Mouse (Mus musculus) right cerebral cortex, adult 2 months (tissue): Measurements from ENCODE around the gene Glb1.
A peak's percentile ranks its signal among the peaks of the same experiment; 100 is the strongest.
"Not testable (repeated sequence)": the region's sequence is repeated elsewhere in the genome, so short reads cannot be mapped to it uniquely, and the experiment has no call there.

ENCODE experiments used
- DNase-seq, 2 experiments: peaks; one replicate each; pipeline ENCODE4 v3.0.0; 2021 to 2022; ENCODE audit warnings: low spot score in 2 of 2

Gene Glb1

GRCm38 (mm10) chr9:114501111-114501510, 100.2 kb downstream of the Glb1 start:
- no peak for DNase-seq

- DNase-seq = no peak
Observed at GRCm38 (mm10) chr9:114501913-114502312, 101.0 kb downstream of the Glb1 start.

- DNase-seq = no peak
Observed at GRCm38 (mm10) chr9:114502711-114503427, 102.0 kb downstream of the Glb1 start.

GRCm38 (mm10) chr9:114504816-114505215, 103.9 kb downstream of the Glb1 start, which contains the start of gene Ccr4:
TSS of gene Ccr4 (minus strand) at chr9:114504916.
- DNase-seq = no peak

GRCm38 (mm10) chr9:114506564-114506963, 105.7 kb downstream of the Glb1 start:
- no peak for DNase-seq

GRCm38 (mm10) chr9:114507421-114507820, 106.5 kb downstream of the Glb1 start:
- no peak for DNase-seq

- DNase-seq = no peak
Observed at GRCm38 (mm10) chr9:114509785-114510184, 108.9 kb downstream of the Glb1 start.

- DNase-seq = no peak
Observed at GRCm38 (mm10) chr9:114512831-114513230, 112.0 kb downstream of the Glb1 start.

- DNase-seq = peak in 1 of 2 experiments; percentile 9
Observed at GRCm38 (mm10) chr9:114515364-114515763, 114.5 kb downstream of the Glb1 start, which contains the start of gene C130032M10Rik. TSS of gene C130032M10Rik (plus strand) at chr9:114515697.

GRCm38 (mm10) chr9:114517924-114518497, 117.1 kb downstream of the Glb1 start:
- DNase-seq = no peak

- no peak for DNase-seq
Observed at GRCm38 (mm10) chr9:114518812-114519477, 118.1 kb downstream of the Glb1 start.

GRCm38 (mm10) chr9:114520529-114520928, 119.7 kb downstream of the Glb1 start:
- DNase-seq = not testable (repeated sequence)

- DNase-seq = no peak
Observed at GRCm38 (mm10) chr9:114522041-114522440, 121.2 kb downstream of the Glb1 start.

- no peak for DNase-seq
Observed at GRCm38 (mm10) chr9:114522501-114522900, 121.6 kb downstream of the Glb1 start.
